Mouse (Mus musculus): Measurements from ENCODE around the gene Cnst.

Gene Cnst

GRCm38 (mm10) chr1:179553197-179553948, 7.2 kb downstream of the Cnst start:
- DNase-seq (ENCODE audit: low spot score in 2 of 2) = no peak

DNA sequence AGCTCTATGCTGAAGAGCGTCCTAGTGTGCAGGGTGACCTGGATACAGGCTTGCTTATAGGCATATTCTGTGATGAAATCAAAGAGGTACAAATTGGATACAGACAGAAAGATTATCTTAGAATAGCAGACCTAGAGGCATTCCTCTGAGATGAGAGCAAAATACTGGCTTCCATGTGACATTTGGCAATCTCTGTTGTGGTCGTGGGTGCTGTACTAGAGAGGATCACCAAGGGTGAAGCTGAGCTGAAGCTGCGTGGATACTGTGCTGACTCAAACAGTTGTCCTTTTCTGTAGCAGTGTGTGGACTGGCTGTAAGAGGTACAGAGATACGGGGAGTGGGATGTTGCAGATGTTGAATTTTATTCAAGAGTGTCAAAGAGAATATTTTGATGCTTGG, 7.8 kb downstream of the Cnst start:
- no peak for DNase-seq (ENCODE audit: low spot score in 2 of 2)

- no peak for DNase-seq (ENCODE audit: low spot score in 2 of 2)
These were observed 10.8 kb downstream of the Cnst start for GRCm38 (mm10) chr1:179556921-179557320.

DNA sequence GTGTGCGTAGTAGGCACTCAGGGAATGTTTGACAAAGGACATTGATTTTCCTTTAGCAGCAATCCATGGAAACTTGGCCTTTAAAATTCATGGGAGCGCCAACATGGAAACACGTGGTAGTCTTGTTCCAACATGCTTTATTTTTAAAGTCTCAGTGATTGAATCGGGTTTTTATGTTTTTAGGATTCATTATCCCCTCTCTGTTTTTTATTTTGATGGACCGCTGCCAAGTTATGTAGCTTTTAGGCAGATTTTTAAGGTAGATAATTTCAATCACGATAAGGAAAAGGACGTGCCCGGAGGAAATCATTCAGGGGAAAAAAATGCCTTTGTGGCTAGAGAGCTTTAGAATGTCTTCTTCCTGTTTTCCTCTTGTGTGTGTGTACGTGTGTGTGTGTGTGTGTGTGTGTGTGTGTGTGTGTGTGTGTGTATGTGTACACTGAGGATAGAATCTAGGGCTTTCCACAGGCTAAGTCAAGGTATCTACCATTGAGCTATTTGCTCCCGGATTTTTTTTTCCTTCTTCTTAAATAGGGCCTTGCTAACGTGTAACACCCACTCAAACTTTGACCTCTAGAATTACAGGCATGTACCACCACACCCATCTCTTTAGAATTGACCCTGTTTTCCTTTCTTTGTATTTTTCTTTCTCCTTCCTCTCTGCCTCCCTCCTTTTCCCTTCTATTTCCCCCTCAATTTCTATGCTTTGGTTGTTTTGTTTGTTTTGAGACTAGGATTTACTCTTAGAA, 13.4 kb downstream of the Cnst start:
- no peak for DNase-seq (ENCODE audit: low spot score in 2 of 2)

- DNase-seq (ENCODE audit: low spot score in 2 of 2) = no peak
These were observed 14.8 kb downstream of the Cnst start for GRCm38 (mm10) chr1:179560845-179561430.

DNA sequence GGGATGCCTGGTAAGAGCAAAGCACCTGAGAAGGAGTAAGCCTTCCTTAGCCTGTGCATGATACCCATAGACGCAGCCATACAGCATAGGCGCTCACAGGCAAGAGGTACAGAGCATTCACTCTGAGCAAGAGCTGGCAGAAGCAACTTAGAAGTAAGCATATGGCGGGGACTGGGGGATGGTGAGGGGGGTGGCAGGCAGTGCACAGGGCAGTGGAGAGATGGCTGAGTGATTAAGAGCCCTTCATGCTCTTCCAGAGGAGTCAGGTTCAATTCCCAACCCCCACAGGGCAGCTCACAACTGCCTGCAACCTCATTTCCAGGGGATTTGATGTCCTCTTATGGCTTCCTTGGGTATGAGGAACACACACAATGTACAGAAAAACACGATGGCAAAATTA, 17.0 kb downstream of the Cnst start:
- DNase-seq (ENCODE audit: low spot score in 2 of 2) = no peak

DNA sequence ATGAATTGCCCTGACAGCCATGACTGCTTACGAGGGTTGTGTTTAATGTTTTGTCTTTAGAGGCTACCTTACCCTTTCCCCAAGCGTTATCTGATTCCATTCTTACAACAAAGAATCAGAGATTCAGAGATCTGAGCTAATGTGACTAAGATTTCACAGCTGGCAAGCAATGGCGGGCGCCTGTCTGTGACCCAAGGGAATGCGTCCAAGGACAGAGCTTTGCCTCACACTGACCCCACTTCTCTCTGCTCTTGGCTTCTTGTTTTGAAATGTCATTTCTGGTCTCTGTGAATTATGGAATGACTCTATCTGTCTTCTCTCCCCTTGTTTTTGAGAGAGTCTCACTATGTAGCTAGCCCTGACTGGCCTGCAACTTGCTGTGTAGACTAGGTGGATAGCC, 17.8 kb downstream of the Cnst start:
- no peak for DNase-seq (ENCODE audit: low spot score in 2 of 2)

DNA sequence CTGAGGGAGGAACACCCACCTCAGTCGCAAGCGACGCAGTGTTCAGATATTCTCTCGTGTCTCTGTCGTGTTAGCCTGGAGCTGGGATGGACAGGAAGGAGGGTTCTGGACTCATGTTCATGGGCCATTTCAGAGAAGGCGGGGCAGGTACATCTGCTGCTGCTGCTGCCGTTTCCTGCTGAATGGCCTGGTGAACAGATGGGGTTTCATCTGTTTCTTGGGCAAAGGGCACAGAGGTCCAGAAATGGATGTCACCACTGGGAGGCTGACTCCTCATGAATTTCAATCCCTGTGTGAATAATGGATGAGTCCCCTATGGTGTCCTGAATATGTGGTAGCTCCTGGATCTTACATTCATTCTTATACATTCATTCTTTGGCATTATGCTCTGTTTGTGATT, 21.4 kb downstream of the Cnst start:
- DNase-seq (ENCODE audit: low spot score in 2 of 2) = no peak

- no peak for DNase-seq (ENCODE audit: low spot score in 2 of 2)
These were observed 22.7 kb downstream of the Cnst start for GRCm38 (mm10) chr1:179568690-179569398.

DNA sequence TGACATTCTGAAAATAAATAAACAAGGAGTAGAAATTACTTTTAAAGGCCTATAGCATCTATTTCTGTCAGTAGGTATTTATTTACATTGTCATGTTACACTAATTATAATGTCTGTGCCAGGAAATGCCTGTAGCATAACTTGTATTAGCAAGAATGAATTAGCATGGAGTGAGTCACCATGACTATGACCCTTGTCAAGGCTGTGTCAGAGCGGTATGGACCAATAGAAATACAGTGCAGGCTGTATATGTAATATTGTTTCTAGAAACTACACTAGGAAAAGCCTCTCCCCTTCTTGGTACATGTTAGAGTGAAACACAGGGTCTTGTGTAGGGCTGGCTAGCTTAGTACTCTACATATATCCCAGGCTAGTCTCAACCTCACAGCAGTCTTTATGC, 24.3 kb downstream of the Cnst start:
- DNase-seq (ENCODE audit: low spot score in 2 of 2) = no peak

- DNase-seq (ENCODE audit: low spot score in 2 of 2) = no peak
These were observed 25.5 kb downstream of the Cnst start for GRCm38 (mm10) chr1:179571686-179572085.

DNA sequence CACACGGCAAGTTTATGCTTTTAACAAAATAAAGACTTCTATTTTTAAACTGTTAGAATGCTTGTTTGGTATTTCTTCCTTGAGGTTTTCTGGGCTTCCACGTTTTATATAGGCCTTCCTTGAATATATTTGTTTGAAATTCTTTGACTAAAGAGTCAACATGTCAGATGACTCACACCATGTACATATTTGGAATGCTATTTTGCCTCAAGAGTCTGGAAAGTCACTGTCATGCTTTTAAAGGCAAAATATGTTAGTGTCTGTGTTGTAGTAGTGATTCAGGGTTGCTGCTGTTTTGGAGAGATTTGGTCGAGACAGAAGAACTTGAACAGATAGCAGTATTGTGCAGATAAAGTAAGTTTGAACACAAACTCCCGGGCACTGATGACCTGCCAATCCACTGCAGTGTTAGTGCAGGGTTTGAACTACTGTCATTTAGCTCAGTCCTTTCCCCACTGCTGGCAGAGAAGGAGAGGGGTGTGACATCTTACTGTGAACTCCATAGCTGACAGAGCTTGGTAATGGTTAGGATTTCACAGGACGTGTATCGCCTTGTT, 27.6 kb downstream of the Cnst start:
- no peak for DNase-seq (ENCODE audit: low spot score in 2 of 2)

DNA sequence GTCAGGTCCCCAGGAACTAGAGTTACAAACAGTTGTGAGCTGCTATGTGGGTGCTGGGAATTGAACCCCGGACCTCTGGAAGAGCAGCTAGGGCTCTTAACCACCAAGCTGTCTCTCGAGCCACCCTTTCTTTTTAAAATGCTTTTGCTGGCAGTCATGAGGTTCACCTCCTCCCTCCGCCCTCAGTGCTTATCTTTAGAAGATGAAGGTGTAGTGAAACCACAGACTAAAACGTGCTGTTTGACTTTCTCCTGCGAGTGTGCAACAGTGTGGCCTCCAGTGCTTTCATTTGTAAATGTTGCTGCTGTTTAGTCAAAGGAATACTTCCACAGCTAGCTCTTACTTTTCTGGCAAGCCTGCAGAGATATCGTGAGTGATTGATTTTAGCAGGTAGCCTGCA, 32.5 kb downstream of the Cnst start:
- no peak for DNase-seq (ENCODE audit: low spot score in 2 of 2)

DNA sequence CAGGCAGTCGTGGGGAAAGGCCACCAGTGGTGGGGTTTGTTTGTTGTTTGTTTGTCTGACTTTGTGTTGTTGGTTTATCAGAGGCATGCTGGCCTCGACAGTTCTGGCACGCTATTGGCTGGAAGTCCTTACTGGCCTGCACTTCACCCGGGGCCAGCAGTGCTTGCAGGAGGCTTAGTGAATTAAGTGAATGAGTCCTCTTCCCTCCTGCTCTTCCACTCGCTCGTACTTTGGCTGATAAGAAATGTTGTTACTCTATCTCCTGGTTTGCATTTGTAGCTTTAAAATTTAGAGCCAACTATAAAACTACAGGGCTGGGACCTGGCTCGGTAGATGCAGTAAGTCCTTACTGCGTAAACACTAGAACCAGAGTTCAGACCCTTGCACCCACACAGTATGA, 34.0 kb downstream of the Cnst start:
- DNase-seq (ENCODE audit: low spot score in 2 of 2) = no peak

DNA sequence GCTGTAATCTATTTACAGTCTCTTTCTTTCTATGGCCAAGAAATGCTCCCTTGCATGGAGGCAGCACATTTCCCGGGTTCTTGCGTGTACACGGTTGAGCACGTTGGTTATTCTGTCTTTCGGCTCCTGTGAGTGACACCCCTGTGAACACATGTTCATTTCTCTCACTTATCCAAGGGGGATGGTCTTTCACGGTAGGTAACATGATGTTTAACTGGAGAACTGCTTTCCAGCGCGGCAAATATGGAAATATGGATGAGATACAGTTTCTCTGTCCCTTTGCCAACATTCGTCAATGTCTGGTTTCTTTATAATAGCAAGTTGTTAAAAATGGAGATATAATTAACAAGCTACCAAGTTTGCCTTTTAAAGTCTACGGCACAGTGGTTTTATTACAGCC, 35.3 kb downstream of the Cnst start:
- DNase-seq (ENCODE audit: low spot score in 2 of 2) = no peak

DNA sequence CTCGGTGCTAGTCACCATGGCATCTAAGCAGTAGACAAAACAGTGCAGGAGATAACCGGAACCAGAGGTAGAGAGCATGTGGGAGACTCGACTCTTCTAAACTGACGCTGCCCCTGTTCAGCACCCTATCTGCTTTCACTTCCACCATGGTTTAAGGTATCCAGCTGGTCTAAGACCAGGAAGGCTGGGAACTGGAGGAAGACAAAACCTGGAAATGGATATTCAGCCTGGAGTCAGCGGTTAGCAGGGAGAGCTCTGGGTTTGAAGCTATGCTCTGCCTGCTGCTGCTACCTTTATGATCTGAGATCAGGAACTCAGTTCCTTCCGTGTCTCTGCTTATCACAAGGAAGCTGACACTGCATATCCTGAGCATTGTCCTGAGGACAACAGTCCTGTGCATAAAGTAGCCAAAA, 35.9 kb downstream of the Cnst start:
- no peak for DNase-seq (ENCODE audit: low spot score in 2 of 2)

DNA sequence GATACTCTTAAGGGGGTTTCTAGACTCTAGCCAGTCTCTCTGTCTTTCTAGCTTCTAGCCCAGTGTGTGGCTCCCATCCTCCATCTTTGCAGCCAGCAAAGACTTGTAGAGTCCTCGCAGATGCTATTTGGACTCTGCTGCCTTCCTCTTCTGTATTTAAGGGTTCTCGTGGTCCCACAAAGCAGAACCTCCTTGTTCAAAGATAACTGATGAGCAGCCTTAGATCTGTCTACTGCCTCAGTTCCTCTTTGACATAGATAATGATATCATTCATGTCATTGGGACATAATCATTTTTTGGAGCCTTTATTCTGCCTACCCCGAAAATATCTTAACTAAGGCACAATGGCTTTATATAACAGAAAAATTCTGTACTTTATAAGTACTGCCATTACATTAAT, 36.9 kb downstream of the Cnst start:
- DNase-seq (ENCODE audit: low spot score in 2 of 2) = no peak

GRCm38 (mm10) chr1:179584220-179584619, 38.0 kb downstream of the Cnst start:
- DNase-seq (ENCODE audit: low spot score in 2 of 2) = no peak

- no peak for DNase-seq (ENCODE audit: low spot score in 2 of 2)
These were observed 39.5 kb downstream of the Cnst start for GRCm38 (mm10) chr1:179585646-179586045.

DNA sequence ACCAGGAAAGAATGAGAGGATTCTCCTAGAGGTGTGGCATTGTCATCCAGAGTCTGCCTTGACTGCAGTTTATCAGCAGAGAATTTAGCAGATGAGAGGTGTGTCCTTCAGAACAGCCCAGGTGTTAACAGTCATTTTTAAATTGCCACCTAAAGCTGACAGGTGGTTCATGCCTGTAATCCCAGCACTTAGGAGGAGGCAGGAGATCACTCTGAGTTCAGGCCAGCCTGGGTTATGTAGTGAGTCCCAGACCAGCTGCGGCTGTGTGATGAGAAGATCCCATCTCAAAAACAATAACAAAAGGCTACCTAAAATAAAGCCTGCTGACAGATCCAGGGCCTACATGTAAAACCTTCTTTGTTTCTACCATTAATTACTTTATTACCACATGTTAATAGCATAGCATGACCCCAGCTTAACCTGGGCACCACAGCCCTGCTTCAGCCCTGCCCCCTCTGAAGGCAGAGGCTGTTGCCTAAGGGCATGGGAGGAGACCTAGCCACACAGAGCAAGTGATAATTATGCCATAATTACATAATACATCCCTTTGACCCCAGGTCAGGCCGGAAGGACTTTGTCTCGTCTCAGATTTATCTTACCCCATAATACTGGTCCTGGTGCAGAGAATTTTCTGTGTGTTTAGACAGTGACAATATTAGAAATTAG, 40.4 kb downstream of the Cnst start:
- no peak for DNase-seq (ENCODE audit: low spot score in 2 of 2)

DNA sequence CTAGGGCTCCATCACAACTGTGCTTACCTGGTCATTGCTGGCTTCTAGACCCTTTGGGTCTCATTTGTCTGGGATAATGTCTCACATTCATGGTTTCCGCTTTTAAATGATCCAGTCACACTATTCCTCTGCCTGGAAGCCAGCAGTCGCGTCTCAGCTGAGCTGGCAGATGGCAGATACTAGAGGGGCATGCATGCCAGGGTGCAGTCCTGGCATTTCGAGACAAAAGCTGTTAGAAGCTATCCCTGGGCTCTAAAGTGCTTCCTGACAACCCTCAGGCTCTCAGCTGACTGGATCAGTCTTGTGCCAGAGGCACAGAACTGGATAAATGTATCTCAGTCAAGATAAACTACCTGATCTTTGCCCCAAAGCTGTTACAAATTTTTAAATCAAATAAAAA, 42.1 kb downstream of the Cnst start:
- peak; percentile 48 to 64 for DNase-seq (ENCODE audit: low spot score in 2 of 2)

DNA sequence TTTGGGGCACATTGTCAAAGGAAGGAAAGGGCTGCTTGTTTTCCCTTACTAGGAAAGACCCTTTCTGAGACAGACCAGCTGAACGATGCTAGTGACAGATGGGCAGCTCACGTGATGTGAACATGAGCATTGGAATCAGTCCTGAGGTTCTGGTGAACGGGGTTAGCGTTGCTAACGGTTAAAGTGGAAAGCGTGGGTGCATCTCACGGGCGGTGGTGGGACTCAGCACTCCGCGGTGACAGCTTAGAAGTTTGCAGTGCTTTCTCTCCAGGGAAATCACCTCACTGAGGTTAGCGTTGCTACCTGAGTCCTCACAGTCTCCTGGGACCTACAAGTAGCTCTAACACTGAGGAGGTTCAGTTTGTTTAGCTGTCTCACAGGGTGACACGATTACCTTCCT, 45.5 kb downstream of the Cnst start:
- DNase-seq (ENCODE audit: low spot score in 2 of 2) = peak; percentile 76 to 88
